Mouse (Mus musculus): ENCODE data around the gene Cebpe.

DNA sequence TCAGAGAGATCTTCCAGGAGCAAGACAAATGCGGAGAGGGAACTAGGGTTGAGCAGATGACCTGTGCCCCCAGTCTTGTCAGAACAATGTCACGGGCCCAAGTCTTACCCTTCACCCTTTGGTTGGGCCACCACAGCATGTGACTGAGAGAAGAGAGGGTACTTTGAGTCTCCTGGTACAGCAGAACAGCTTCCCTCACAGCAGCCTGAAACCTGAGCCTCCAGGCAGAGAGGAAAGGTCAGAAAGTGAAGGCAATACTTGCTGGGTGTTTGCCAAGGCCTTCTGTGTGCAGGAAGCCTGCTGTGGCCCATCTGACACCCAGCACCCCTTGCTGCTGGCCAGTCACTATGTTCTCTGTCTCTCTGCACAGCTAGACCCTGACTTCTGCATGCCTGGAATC is 30.4 kb upstream of the Cebpe start:
- no peak for TF ChIP-seq GATA1 (IDR thresholded peaks at IDR 0.05; ENCODE audit: borderline replicate concordance, low read length)
- no peak for TF ChIP-seq FLI1 (IDR thresholded peaks at IDR 0.05; ENCODE audit: low read length)

Data from megakaryocyte, embryonic 14.5 days (primary cell).